Mouse (Mus musculus): ENCODE data around the gene Slc4a2.

The Slc4a2 gene

GRCm38 (mm10) chr5:24426556-24427284 lies 3.1 kb downstream of the Slc4a2 start:
- in situ Hi-C loops (cut with MseI, MboI): no loop called here

GRCm38 (mm10) chr5:24427285-24427633 lies 3.6 kb downstream of the Slc4a2 start:
- in situ Hi-C loops (cut with MseI, MboI): no loop called here

DNA sequence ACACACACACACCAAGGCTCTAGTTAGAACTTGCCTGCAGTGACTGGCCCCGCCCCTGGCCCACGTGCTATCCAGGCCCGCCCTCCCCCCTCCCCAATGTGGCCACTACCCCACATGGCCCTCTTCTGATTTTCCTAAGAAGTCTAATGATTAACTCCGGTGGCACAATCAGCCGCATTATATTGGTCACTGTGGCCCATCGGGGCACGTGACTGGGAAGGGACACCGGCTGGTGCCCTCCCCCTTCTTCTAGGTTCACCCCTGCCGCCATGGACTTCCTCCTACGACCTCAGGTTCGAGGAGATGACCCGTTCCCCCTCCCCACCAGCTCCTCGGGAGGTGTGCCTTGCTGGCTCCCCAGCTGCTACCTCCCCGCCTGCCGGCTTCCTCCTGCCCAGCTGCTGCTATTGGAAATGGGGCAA lies 4.4 kb downstream of the Slc4a2 start:
- in situ Hi-C loops (cut with MseI, MboI): no loop called here

GRCm38 (mm10) chr5:24428596-24428995 lies 5.0 kb downstream of the Slc4a2 start:
- in situ Hi-C loops (cut with MseI, MboI): no loop called here

- in situ Hi-C loops (cut with MseI, MboI): no loop called here
Measured at GRCm38 (mm10) chr5:24433993-24434392, 10.4 kb downstream of the Slc4a2 start.

DNA sequence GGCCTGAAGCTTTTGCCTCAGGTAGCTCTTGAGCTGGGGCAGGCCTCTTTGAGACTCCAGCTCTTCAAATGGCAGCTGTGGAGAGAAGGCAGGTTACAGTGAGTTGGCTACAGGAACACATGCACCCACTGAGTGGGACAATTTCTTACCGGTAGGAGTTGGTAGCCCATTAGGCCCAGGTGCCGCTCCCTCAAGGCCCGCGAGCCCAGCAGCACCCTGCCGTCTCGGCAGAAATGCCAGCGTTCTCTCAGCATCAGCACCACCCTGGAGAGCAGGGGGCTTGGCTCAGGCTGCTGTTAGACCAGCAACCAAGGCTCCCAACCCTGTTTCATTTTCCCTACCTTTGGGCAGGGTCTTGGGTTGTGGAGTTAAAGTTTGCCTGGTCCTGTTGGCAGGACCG lies 17.6 kb downstream of the Slc4a2 start:
- in situ Hi-C loops (cut with MseI, MboI): no loop called here

GRCm38 (mm10) chr5:24442029-24442428 lies 18.4 kb downstream of the Slc4a2 start:
- in situ Hi-C loops (cut with MseI, MboI): no loop called here

DNA sequence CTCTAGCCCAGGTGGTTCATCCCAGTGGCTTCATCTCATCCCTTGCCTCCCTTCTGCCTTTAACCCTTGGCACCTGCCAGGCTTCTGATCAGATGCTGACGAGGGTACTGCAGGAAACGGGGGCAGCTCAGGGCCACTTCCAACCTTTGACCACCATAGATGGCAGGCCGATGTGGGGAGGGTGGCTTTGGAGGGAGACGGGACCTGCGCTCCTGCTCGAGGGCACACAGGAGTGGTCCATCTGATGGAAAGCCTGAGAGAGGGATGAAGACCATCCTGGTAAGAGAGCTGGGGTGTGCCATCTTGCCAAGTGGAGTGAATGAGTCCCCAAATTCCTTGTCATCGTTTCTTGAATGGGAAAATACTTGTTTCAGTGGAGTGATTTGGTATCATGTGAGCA lies 19.6 kb downstream of the Slc4a2 start:
- in situ Hi-C loops (cut with MseI, MboI): no loop called here

GRCm38 (mm10) chr5:24443927-24444326 lies 20.3 kb downstream of the Slc4a2 start:
- in situ Hi-C loops (cut with MseI, MboI): no loop called here

DNA sequence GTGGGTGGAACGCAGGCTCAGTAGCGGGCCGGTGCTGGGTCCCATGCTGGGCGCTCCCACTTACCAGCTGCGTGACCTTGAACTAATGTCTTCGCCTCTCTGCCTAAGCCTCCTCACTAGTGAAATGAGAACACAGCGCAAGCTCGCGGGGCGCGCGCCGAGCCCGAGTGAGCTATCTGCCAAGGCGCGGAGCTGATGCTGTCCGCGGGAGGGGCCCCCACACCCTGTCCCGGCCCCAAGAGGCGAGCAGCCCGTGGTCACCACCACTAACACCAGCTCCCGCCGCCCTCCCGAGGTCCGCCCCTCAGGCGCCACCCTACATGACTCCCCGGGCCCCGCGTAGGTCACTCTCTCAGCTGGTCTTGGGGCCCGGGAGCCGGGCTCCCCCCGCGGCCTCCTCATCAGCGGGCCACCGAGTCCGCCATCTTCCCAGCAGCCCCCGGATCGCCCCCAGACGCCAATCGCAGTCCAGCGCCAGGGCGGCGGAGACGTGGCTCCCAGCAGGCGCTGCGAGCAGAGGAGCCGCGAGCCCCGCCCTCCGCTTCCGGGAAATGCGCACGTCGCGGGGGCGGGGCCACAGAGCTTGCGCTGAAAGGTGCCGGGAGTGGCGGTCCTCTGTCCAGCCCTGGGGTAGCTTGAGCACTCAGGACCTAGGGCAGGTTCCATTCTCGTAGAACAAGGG lies 21.2 kb downstream of the Slc4a2 start, which contains the start of gene Fastk:
TSS of gene Fastk (minus strand) at position 542 of the 682 bp plus-strand sequence.
- in situ Hi-C loops (cut with MseI, MboI): no loop called here

- in situ Hi-C loops (cut with MseI, MboI): no loop called here
Measured at GRCm38 (mm10) chr5:24445428-24446080, 21.9 kb downstream of the Slc4a2 start.

- in situ Hi-C loops (cut with MseI, MboI): no loop called here
Measured at GRCm38 (mm10) chr5:24446630-24447029, 23.0 kb downstream of the Slc4a2 start.

- in situ Hi-C loops (cut with MseI, MboI): no loop called here
Measured at GRCm38 (mm10) chr5:24447624-24448298, 24.1 kb downstream of the Slc4a2 start, which contains the start of gene Tmub1. Gene Tmub1 (minus strand): TSS chr5:24447854.

DNA sequence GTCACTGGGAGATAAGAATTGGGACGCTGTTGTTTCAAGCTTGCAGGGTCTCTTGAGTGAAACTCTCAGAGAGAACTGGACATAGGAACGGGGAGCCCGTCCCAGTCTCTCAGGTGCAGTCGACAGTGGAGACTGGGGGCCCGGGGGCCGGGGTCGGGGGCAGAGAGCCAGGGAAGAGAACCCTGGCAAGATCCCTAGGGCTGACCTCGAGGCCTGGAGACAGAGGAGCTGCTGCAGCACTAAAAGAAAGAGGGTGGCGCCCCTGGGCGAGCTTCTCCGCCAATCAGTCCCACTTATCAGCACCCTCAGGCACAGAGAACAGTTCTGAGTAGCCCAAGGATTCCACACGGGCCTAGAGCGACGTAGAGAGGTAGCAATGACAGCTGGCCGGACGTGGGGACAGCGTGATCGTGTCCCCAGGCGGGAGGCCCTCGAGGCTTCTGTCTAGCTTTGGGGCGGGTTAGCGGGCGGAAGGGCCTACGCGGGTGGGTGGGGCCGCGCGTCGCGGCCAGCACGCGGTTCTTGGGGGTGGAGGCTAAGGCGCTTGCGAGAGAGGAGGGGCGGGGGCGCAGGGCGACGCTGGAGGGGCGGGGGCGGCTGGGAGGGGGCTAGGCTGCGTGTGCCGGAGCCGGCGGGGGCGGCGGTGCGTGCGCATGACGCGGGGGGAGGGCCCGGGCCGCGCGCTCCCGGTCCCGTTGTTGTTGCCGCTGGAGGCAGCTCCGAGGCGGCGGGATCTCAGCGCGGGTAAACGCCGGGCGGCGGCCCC lies 27.8 kb downstream of the Slc4a2 start:
- in situ Hi-C loops (cut with MseI, MboI): no loop called here

- in situ Hi-C loops (cut with MseI, MboI): no loop called here
Measured at GRCm38 (mm10) chr5:24452030-24452690, 28.5 kb downstream of the Slc4a2 start, which contains the start of gene Agap3. Gene Agap3 (plus strand): TSS chr5:24452177.

GRCm38 (mm10) chr5:24452691-24453233 lies 29.1 kb downstream of the Slc4a2 start:
- in situ Hi-C loops (cut with MseI, MboI): no loop called here

DNA sequence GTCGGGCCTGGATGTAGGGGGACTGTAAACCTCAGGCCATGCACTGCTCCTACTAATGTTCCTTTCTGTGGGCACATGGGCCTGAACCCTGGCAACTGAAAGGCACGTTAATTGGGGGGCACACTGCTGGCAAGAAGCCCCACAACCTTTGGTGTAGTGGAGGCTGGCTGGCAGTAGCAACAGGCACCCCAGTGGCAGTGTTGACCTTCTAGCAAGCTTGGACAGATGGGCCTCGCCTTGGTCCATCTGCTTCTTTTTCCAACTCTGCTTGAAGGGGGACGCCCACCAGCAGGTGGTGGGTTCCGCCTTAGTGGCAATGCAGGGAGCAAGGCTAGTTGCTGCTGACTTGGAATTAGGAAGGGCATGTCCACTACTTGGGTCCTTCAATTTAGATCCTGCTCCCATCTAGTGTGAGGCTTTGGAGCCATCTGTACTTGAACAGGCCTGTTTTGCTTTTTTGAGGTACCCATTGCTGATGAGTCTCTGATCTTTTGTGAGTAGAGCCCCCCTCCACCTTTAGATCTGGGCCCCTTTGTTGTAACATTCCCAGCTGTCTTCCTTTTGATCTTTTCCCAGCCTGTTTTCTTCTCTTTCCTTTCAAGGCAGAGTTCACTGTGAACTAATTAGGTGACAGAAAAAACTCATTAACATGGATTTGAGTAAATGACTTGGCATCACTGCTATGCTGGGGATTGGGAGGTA lies 29.8 kb downstream of the Slc4a2 start:
- in situ Hi-C loops (cut with MseI, MboI): no loop called here

GRCm38 (mm10) chr5:24453985-24454303 lies 30.3 kb downstream of the Slc4a2 start:
- in situ Hi-C loops (cut with MseI, MboI): no loop called here

GRCm38 (mm10) chr5:24455076-24455475 lies 31.4 kb downstream of the Slc4a2 start:
- in situ Hi-C loops (cut with MseI, MboI): no loop called here

- in situ Hi-C loops (cut with MseI, MboI): no loop called here
Measured at GRCm38 (mm10) chr5:24455613-24456012, 32.0 kb downstream of the Slc4a2 start.
